Mouse (Mus musculus): ENCODE measurements around the gene Pdzd11.

- TF ChIP-seq CTCF (IDR thresholded peaks at IDR 0.05; ENCODE audit: borderline replicate concordance, insufficient read depth, low read depth, low read length) (no peak), POLR2A (IDR thresholded peaks at IDR 0.05; ENCODE audit: borderline replicate concordance, insufficient read depth, low read length) (no peak)
Measured at GRCm38 (mm10) chrX:100599755-100600154, 26.6 kb downstream of the Pdzd11 start.

Measured in cerebellum, adult 2 months (tissue).